Mouse (Mus musculus): ENCODE data around the gene Neurog1. TPM values are rescaled to one million over a fixed set of nuclear protein-coding genes. Genes with fewer than 3 reads are reported as not detected.

Neurog1 gene
- polyA plus RNA-seq, 1 experiment from 2014 or later, result 19.5 TPM

GRCm38 (mm10) chr13:56279439-56279838, 27.5 kb upstream of the Neurog1 start:
- H3K4me2 ChIP-seq, result no peak overlapping the region
- no peak overlapping the region for H3K9ac ChIP-seq
- H3K4me3 ChIP-seq (replicated peaks), result no peak overlapping the region
- H3K27ac ChIP-seq, result no peak overlapping the region
- H3K9me3 ChIP-seq, result no peaks in the 10 kb centered on the region
- H3K27me3 ChIP-seq, result peaks cover 3% of the 10 kb centered on the region; the same call in 1 of the 2 replicates
- peak; percentile 60; the same call in 1 of the 2 replicates for ATAC-seq (ENCODE audit: low FRiP score)
- no peaks in the 10 kb centered on the region for H3K36me3 ChIP-seq (replicated peaks)
- 26% methylated on average over 8 of the region's 8 CpGs for WGBS
- no peaks in the 10 kb centered on the region for H3K4me1 ChIP-seq

- Histone ChIP-seq H3K4me1 (no peaks in the 10 kb centered on the region), H3K27ac (no peak overlapping the region), H3K4me3 (replicated peaks) (no peak overlapping the region), H3K27me3 (peaks cover 10% of the 10 kb centered on the region; the same call in 1 of the 2 replicates), H3K36me3 (replicated peaks) (no peaks in the 10 kb centered on the region), H3K4me2 (no peak overlapping the region), H3K9me3 (peaks cover 16% of the 10 kb centered on the region), H3K9ac (no peak overlapping the region)
- no peak for ATAC-seq (ENCODE audit: low FRiP score)
- WGBS, result 61% methylated on average over 2 of the region's 2 CpGs
Measured at GRCm38 (mm10) chr13:56275171-56275570, 23.2 kb upstream of the Neurog1 start.

GRCm38 (mm10) chr13:56270124-56270523, 18.2 kb upstream of the Neurog1 start:
- H3K27ac ChIP-seq, result no peak overlapping the region
- H3K4me3 ChIP-seq (replicated peaks), result no peak overlapping the region
- WGBS, result 68% methylated on average over 13 of the region's 13 CpGs
- peaks cover 31% of the 10 kb centered on the region for H3K27me3 ChIP-seq
- no peak overlapping the region for H3K9ac ChIP-seq
- no peak for ATAC-seq (ENCODE audit: low FRiP score)
- no peaks in the 10 kb centered on the region for H3K36me3 ChIP-seq (replicated peaks)
- no peak overlapping the region for H3K4me2 ChIP-seq
- peaks cover 16% of the 10 kb centered on the region for H3K9me3 ChIP-seq
- H3K4me1 ChIP-seq, result 0 out of 2 replicates have a peak, but pooled peaks cover 3% of the 10 kb centered on the region

GRCm38 (mm10) chr13:56267396-56267795, 15.4 kb upstream of the Neurog1 start:
- no peak for ATAC-seq (ENCODE audit: low FRiP score)
- no peak overlapping the region for H3K4me2 ChIP-seq
- peaks cover 16% of the 10 kb centered on the region; the same call in 1 of the 2 replicates for H3K9me3 ChIP-seq
- no peak overlapping the region for H3K4me3 ChIP-seq (replicated peaks)
- no peak overlapping the region for H3K9ac ChIP-seq
- no peaks in the 10 kb centered on the region for H3K36me3 ChIP-seq (replicated peaks)
- WGBS, result 81% methylated on average over 4 of the region's 4 CpGs
- H3K27me3 ChIP-seq, result peaks cover 52% of the 10 kb centered on the region
- H3K27ac ChIP-seq, result no peak overlapping the region
- 0 out of 2 replicates have a peak, but pooled peaks cover 3% of the 10 kb centered on the region for H3K4me1 ChIP-seq

- Histone ChIP-seq H3K4me2 (no peak overlapping the region), H3K9me3 (peaks cover 10% of the 10 kb centered on the region; the same call in 1 of the 2 replicates), H3K36me3 (replicated peaks) (no peaks in the 10 kb centered on the region), H3K9ac (no peak overlapping the region), H3K4me1 (0 out of 2 replicates have a peak, but pooled peaks cover 3% of the 10 kb centered on the region), H3K27ac (no peak overlapping the region), H3K27me3 (peaks cover 62% of the 10 kb centered on the region), H3K4me3 (replicated peaks) (no peak overlapping the region)
- 35% methylated on average over 8 of the region's 8 CpGs for WGBS
- ATAC-seq (ENCODE audit: low FRiP score), result no peak; the same call in 1 of the 2 replicates
Measured at GRCm38 (mm10) chr13:56266435-56266834, 14.5 kb upstream of the Neurog1 start.

GRCm38 (mm10) chr13:56265661-56266060, 13.7 kb upstream of the Neurog1 start:
- Histone ChIP-seq H3K4me2 (no peak overlapping the region), H3K9ac (no peak overlapping the region), H3K4me1 (peaks cover 8% of the 10 kb centered on the region), H3K4me3 (replicated peaks) (no peak overlapping the region), H3K27me3 (peaks cover 69% of the 10 kb centered on the region), H3K27ac (no peak overlapping the region), H3K36me3 (replicated peaks) (no peaks in the 10 kb centered on the region), H3K9me3 (peaks cover 5% of the 10 kb centered on the region; the same call in 1 of the 2 replicates)
- WGBS, result 74% methylated on average over 5 of the region's 5 CpGs
- ATAC-seq (ENCODE audit: low FRiP score), result no peak

GRCm38 (mm10) chr13:56262269-56262668, 10.3 kb upstream of the Neurog1 start:
- no peak overlapping the region for H3K27ac ChIP-seq
- no peak overlapping the region for H3K4me2 ChIP-seq
- H3K4me3 ChIP-seq (replicated peaks), result no peak overlapping the region
- WGBS, result 68% methylated on average over 4 of the region's 4 CpGs
- H3K36me3 ChIP-seq (replicated peaks), result no peaks in the 10 kb centered on the region
- H3K9ac ChIP-seq, result no peak overlapping the region
- ATAC-seq (ENCODE audit: low FRiP score), result no peak
- H3K4me1 ChIP-seq, result peaks cover 39% of the 10 kb centered on the region
- peaks cover 5% of the 10 kb centered on the region; the same call in 1 of the 2 replicates for H3K9me3 ChIP-seq
- peaks cover 88% of the 10 kb centered on the region for H3K27me3 ChIP-seq

GRCm38 (mm10) chr13:56260344-56260780, 8.4 kb upstream of the Neurog1 start:
- no peaks in the 10 kb centered on the region for H3K36me3 ChIP-seq (replicated peaks)
- peak overlapping the region; percentile 29 for H3K4me2 ChIP-seq
- H3K4me1 ChIP-seq, result peaks cover 53% of the 10 kb centered on the region
- peak; percentile 50 for ATAC-seq (ENCODE audit: low FRiP score)
- H3K9ac ChIP-seq, result no peak overlapping the region
- peaks cover 98% of the 10 kb centered on the region for H3K27me3 ChIP-seq
- H3K9me3 ChIP-seq, result peaks cover 5% of the 10 kb centered on the region; the same call in 1 of the 2 replicates
- WGBS, result 1% methylated on average over 17 of the region's 17 CpGs
- H3K27ac ChIP-seq, result peak overlapping the region; percentile 63; the same call in 1 of the 2 replicates
- no peak overlapping the region for H3K4me3 ChIP-seq (replicated peaks)

- Histone ChIP-seq H3K27me3 (peaks cover 98% of the 10 kb centered on the region), H3K4me2 (peak overlapping the region; percentile 29), H3K9ac (no peak overlapping the region), H3K36me3 (replicated peaks) (no peaks in the 10 kb centered on the region), H3K9me3 (peaks cover 4% of the 10 kb centered on the region; the same call in 1 of the 2 replicates), H3K27ac (peak overlapping the region; percentile 82; the same call in 1 of the 2 replicates), H3K4me3 (replicated peaks) (no peak overlapping the region), H3K4me1 (peaks cover 54% of the 10 kb centered on the region)
- 2% methylated on average over 5 of the region's 5 CpGs for WGBS
- no peak for ATAC-seq (ENCODE audit: low FRiP score)
Measured at GRCm38 (mm10) chr13:56259926-56260250, 7.9 kb upstream of the Neurog1 start.

GRCm38 (mm10) chr13:56259021-56259925, 7.3 kb upstream of the Neurog1 start:
- Histone ChIP-seq H3K9ac (peak overlapping the region; percentile 46), H3K36me3 (replicated peaks) (no peaks in the 10 kb centered on the region), H3K4me3 (replicated peaks) (peak overlapping the region; percentile 38), H3K4me1 (peaks cover 54% of the 10 kb centered on the region), H3K27me3 (peaks cover 98% of the 10 kb centered on the region), H3K27ac (peak overlapping the region; percentile 82), H3K9me3 (no peaks in the 10 kb centered on the region), H3K4me2 (peak overlapping the region; percentile 63)
- peak; percentile 31 for ATAC-seq (ENCODE audit: low FRiP score)
- WGBS, result under 1% methylated on average over 51 of the region's 55 CpGs

GRCm38 (mm10) chr13:56258196-56259020, 6.4 kb upstream of the Neurog1 start:
- Histone ChIP-seq H3K4me2 (peak overlapping the region; percentile 63), H3K4me1 (peaks cover 59% of the 10 kb centered on the region), H3K27me3 (peaks cover 98% of the 10 kb centered on the region), H3K9ac (peak overlapping the region; percentile 46), H3K27ac (peak overlapping the region; percentile 82), H3K9me3 (no peaks in the 10 kb centered on the region), H3K4me3 (replicated peaks) (peak overlapping the region; percentile 38), H3K36me3 (replicated peaks) (no peaks in the 10 kb centered on the region)
- ATAC-seq (ENCODE audit: low FRiP score), result 0 out of 2 replicates have a peak, but pooled peaks have one; percentile 17
- under 1% methylated on average over 52 of the region's 52 CpGs for WGBS

Data from forebrain, embryonic 12.5 days (tissue).